Mouse (Mus musculus): ENCODE measurements at regions not wholly inside any gene's neighbourhood (a gene's known extent, or its start where the extent isn't known, plus 50 kb on each side); places are given as distances from the start of the nearest gene placed in this dataset.
A peak's percentile ranks its signal among the peaks of the same experiment; 100 is the strongest.

- Histone ChIP-seq H3K4me3 (ENCODE audit: low read length) (no peak overlapping the region), H3K27ac (ENCODE audit: low read length) (no peak overlapping the region), H3K9me3 (ENCODE audit: control insufficient read depth, low read length) (no peaks in the 10 kb centered on the region; the same call in 1 of the 2 replicates), H3K4me2 (ENCODE audit: low read depth, low read length) (no peak overlapping the region), H3K4me1 (ENCODE audit: control insufficient read depth, insufficient read depth, low read length) (peaks cover 18% of the 10 kb centered on the region), H3K9ac (ENCODE audit: low read depth, low read length) (peak overlapping the region; percentile 48; the same call in 1 of the 2 replicates), H3K27me3 (replicated peaks; ENCODE audit: control insufficient read depth, insufficient read depth, low read length) (no peaks in the 10 kb centered on the region), H3K36me3 (ENCODE audit: control insufficient read depth, insufficient read depth, low read length) (no peaks in the 10 kb centered on the region)
- ATAC-seq, result no peak
- 52% methylated on average over 8 of the region's 8 CpGs for WGBS
Observed at GRCm38 (mm10) chr15:59784556-59784929, 231.9 kb downstream of the 4933412E24Rik start.

GRCm38 (mm10) chr15:59783782-59784555 lies 232.4 kb downstream of the 4933412E24Rik start:
- ATAC-seq, result no peak
- no peak overlapping the region for H3K4me3 ChIP-seq (ENCODE audit: low read length)
- WGBS, result 15% methylated on average over 22 of the region's 22 CpGs

GRCm38 (mm10) chr15:59783393-59783781 lies 233.0 kb downstream of the 4933412E24Rik start:
- no peaks in the 10 kb centered on the region for H3K36me3 ChIP-seq (ENCODE audit: control insufficient read depth, insufficient read depth, low read length)
- no peak for ATAC-seq

More at GRCm38 (mm10) chr15:59783782-59784555, 232.4 kb downstream of the 4933412E24Rik start:
- Histone ChIP-seq H3K27ac (ENCODE audit: low read length) (no peak overlapping the region), H3K9ac (ENCODE audit: low read depth, low read length) (peak overlapping the region; percentile 48), H3K4me1 (ENCODE audit: control insufficient read depth, insufficient read depth, low read length) (peaks cover 18% of the 10 kb centered on the region), H3K27me3 (replicated peaks; ENCODE audit: control insufficient read depth, insufficient read depth, low read length) (no peaks in the 10 kb centered on the region), H3K9me3 (ENCODE audit: control insufficient read depth, low read length) (no peaks in the 10 kb centered on the region; the same call in 1 of the 2 replicates), H3K4me2 (ENCODE audit: low read depth, low read length) (peak overlapping the region; percentile 27), H3K36me3 (ENCODE audit: control insufficient read depth, insufficient read depth, low read length) (no peaks in the 10 kb centered on the region)

GRCm38 (mm10) chr15:59780506-59780905 lies 235.9 kb downstream of the 4933412E24Rik start:
- no peak overlapping the region for H3K27ac ChIP-seq (ENCODE audit: low read length)
- H3K4me3 ChIP-seq (ENCODE audit: low read length), result no peak overlapping the region
- no peak overlapping the region for H3K4me2 ChIP-seq (ENCODE audit: low read depth, low read length)
- H3K27me3 ChIP-seq (replicated peaks; ENCODE audit: control insufficient read depth, insufficient read depth, low read length), result no peaks in the 10 kb centered on the region
- no peaks in the 10 kb centered on the region for H3K36me3 ChIP-seq (ENCODE audit: control insufficient read depth, insufficient read depth, low read length)
- peaks cover 14% of the 10 kb centered on the region for H3K4me1 ChIP-seq (ENCODE audit: control insufficient read depth, insufficient read depth, low read length)
- 78% methylated on average over 1 of the region's 1 CpGs for WGBS
- no peak for ATAC-seq
- no peaks in the 10 kb centered on the region for H3K9me3 ChIP-seq (ENCODE audit: control insufficient read depth, low read length)
- no peak overlapping the region for H3K9ac ChIP-seq (ENCODE audit: low read depth, low read length)

More at GRCm38 (mm10) chr15:59783393-59783781, 233.0 kb downstream of the 4933412E24Rik start:
- H3K9ac ChIP-seq (ENCODE audit: low read depth, low read length), result no peak overlapping the region
- H3K27ac ChIP-seq (ENCODE audit: low read length), result no peak overlapping the region
- no peaks in the 10 kb centered on the region; the same call in 1 of the 2 replicates for H3K9me3 ChIP-seq (ENCODE audit: control insufficient read depth, low read length)
- 6% methylated on average over 6 of the region's 6 CpGs for WGBS
- H3K27me3 ChIP-seq (replicated peaks; ENCODE audit: control insufficient read depth, insufficient read depth, low read length), result no peaks in the 10 kb centered on the region
- H3K4me1 ChIP-seq (ENCODE audit: control insufficient read depth, insufficient read depth, low read length), result peaks cover 18% of the 10 kb centered on the region
- H3K4me2 ChIP-seq (ENCODE audit: low read depth, low read length), result peak overlapping the region; percentile 27
- H3K4me3 ChIP-seq (ENCODE audit: low read length), result no peak overlapping the region

GRCm38 (mm10) chr15:59777307-59777871 lies 239.0 kb downstream of the 4933412E24Rik start:
- Histone ChIP-seq H3K27me3 (replicated peaks; ENCODE audit: control insufficient read depth, insufficient read depth, low read length) (no peaks in the 10 kb centered on the region), H3K4me1 (ENCODE audit: control insufficient read depth, insufficient read depth, low read length) (no peaks in the 10 kb centered on the region), H3K9ac (ENCODE audit: low read depth, low read length) (no peak overlapping the region), H3K4me2 (ENCODE audit: low read depth, low read length) (no peak overlapping the region), H3K36me3 (ENCODE audit: control insufficient read depth, insufficient read depth, low read length) (no peaks in the 10 kb centered on the region), H3K9me3 (ENCODE audit: control insufficient read depth, low read length) (no peaks in the 10 kb centered on the region), H3K4me3 (ENCODE audit: low read length) (no peak overlapping the region), H3K27ac (ENCODE audit: low read length) (0 out of 2 replicates have a peak overlapping the region, but pooled peaks have one; percentile 12)
- ATAC-seq, result peak; percentile 74
- WGBS, result 80% methylated on average over 13 of the region's 13 CpGs

GRCm38 (mm10) chr15:59775781-59776180 lies 240.6 kb downstream of the 4933412E24Rik start:
- H3K36me3 ChIP-seq (ENCODE audit: control insufficient read depth, insufficient read depth, low read length), result no peaks in the 10 kb centered on the region
- ATAC-seq, result no peak
- no peak overlapping the region for H3K4me3 ChIP-seq (ENCODE audit: low read length)
- no peak overlapping the region for H3K9ac ChIP-seq (ENCODE audit: low read depth, low read length)
- H3K27ac ChIP-seq (ENCODE audit: low read length), result no peak overlapping the region
- no peaks in the 10 kb centered on the region for H3K4me1 ChIP-seq (ENCODE audit: control insufficient read depth, insufficient read depth, low read length)
- no peaks in the 10 kb centered on the region for H3K27me3 ChIP-seq (replicated peaks; ENCODE audit: control insufficient read depth, insufficient read depth, low read length)
- WGBS, result 86% methylated on average over 3 of the region's 3 CpGs
- H3K9me3 ChIP-seq (ENCODE audit: control insufficient read depth, low read length), result no peaks in the 10 kb centered on the region
- no peak overlapping the region for H3K4me2 ChIP-seq (ENCODE audit: low read depth, low read length)

GRCm38 (mm10) chr15:59773983-59774382 lies 242.4 kb downstream of the 4933412E24Rik start:
- H3K9me3 ChIP-seq (ENCODE audit: control insufficient read depth, low read length), result no peaks in the 10 kb centered on the region
- H3K4me1 ChIP-seq (ENCODE audit: control insufficient read depth, insufficient read depth, low read length), result no peaks in the 10 kb centered on the region
- H3K4me3 ChIP-seq (ENCODE audit: low read length), result no peak overlapping the region
- ATAC-seq, result no peak
- 73% methylated on average over 2 of the region's 2 CpGs for whole genome bisulfite sequencing
- no peaks in the 10 kb centered on the region for H3K36me3 ChIP-seq (ENCODE audit: control insufficient read depth, insufficient read depth, low read length)
- no peak overlapping the region for H3K4me2 ChIP-seq (ENCODE audit: low read depth, low read length)
- H3K27ac ChIP-seq (ENCODE audit: low read length), result no peak overlapping the region
- H3K27me3 ChIP-seq (replicated peaks; ENCODE audit: control insufficient read depth, insufficient read depth, low read length), result no peaks in the 10 kb centered on the region
- H3K9ac ChIP-seq (ENCODE audit: low read depth, low read length), result no peak overlapping the region

GRCm38 (mm10) chr15:59772595-59772994 lies 243.8 kb downstream of the 4933412E24Rik start:
- Histone ChIP-seq H3K4me3 (ENCODE audit: low read length) (no peak overlapping the region), H3K36me3 (ENCODE audit: control insufficient read depth, insufficient read depth, low read length) (no peaks in the 10 kb centered on the region), H3K9me3 (ENCODE audit: control insufficient read depth, low read length) (no peaks in the 10 kb centered on the region), H3K4me2 (ENCODE audit: low read depth, low read length) (no peak overlapping the region), H3K9ac (ENCODE audit: low read depth, low read length) (no peak overlapping the region), H3K27ac (ENCODE audit: low read length) (no peak overlapping the region), H3K4me1 (ENCODE audit: control insufficient read depth, insufficient read depth, low read length) (no peaks in the 10 kb centered on the region), H3K27me3 (replicated peaks; ENCODE audit: control insufficient read depth, insufficient read depth, low read length) (no peaks in the 10 kb centered on the region)
- no peak for ATAC-seq
- WGBS, result 91% methylated on average over 2 of the region's 2 CpGs

GRCm38 (mm10) chr15:59762061-59762460 lies 254.4 kb downstream of the 4933412E24Rik start:
- ATAC-seq, result no peak
- WGBS, result 93% methylated on average over 6 of the region's 6 CpGs
- H3K9me3 ChIP-seq (ENCODE audit: control insufficient read depth, low read length), result no peaks in the 10 kb centered on the region
- H3K4me2 ChIP-seq (ENCODE audit: low read depth, low read length), result no peak overlapping the region
- H3K36me3 ChIP-seq (ENCODE audit: control insufficient read depth, insufficient read depth, low read length), result no peaks in the 10 kb centered on the region
- no peaks in the 10 kb centered on the region; the same call in 1 of the 2 replicates for H3K4me1 ChIP-seq (ENCODE audit: control insufficient read depth, insufficient read depth, low read length)
- H3K27ac ChIP-seq (ENCODE audit: low read length), result no peak overlapping the region
- no peak overlapping the region for H3K9ac ChIP-seq (ENCODE audit: low read depth, low read length)
- H3K27me3 ChIP-seq (replicated peaks; ENCODE audit: control insufficient read depth, insufficient read depth, low read length), result no peaks in the 10 kb centered on the region
- no peak overlapping the region for H3K4me3 ChIP-seq (ENCODE audit: low read length)

Data from intestine, embryonic 16.5 days (tissue).